Mouse (Mus musculus) forelimb bud, embryonic 11.5 days (tissue): Measurements from ENCODE around the gene Gtpbp1.

Experiments used
- DNase-seq: peaks from one replicate; pipeline ENCODE4 v3.0.0-alpha.2; 2012; ENCODE audit warnings: low read depth, low spot score

Gene Gtpbp1

GRCm38 (mm10) chr15:79753420-79753752 lies 62.7 kb downstream of the Gtpbp1 start:
- no peak for DNase-seq

- no peak for DNase-seq
Measured at GRCm38 (mm10) chr15:79753873-79754272, 63.2 kb downstream of the Gtpbp1 start.

GRCm38 (mm10) chr15:79755176-79755575 lies 64.5 kb downstream of the Gtpbp1 start:
- no peak for DNase-seq

GRCm38 (mm10) chr15:79755977-79756625 lies 65.5 kb downstream of the Gtpbp1 start:
- no peak for DNase-seq

GRCm38 (mm10) chr15:79757118-79757517 lies 66.5 kb downstream of the Gtpbp1 start:
- DNase-seq, result no peak

- no peak for DNase-seq
Measured at GRCm38 (mm10) chr15:79760956-79761355, 70.3 kb downstream of the Gtpbp1 start.

GRCm38 (mm10) chr15:79763001-79763400 lies 72.4 kb downstream of the Gtpbp1 start:
- DNase-seq, result no peak

GRCm38 (mm10) chr15:79763601-79764246 lies 73.1 kb downstream of the Gtpbp1 start:
- no peak for DNase-seq

- no peak for DNase-seq
Measured at GRCm38 (mm10) chr15:79764539-79765267, 74.1 kb downstream of the Gtpbp1 start.

GRCm38 (mm10) chr15:79765361-79765760 lies 74.7 kb downstream of the Gtpbp1 start:
- no peak for DNase-seq

- DNase-seq, result no peak
Measured at GRCm38 (mm10) chr15:79766168-79766567, 75.5 kb downstream of the Gtpbp1 start.

GRCm38 (mm10) chr15:79766586-79767071 lies 76.0 kb downstream of the Gtpbp1 start:
- DNase-seq, result no peak

- DNase-seq, result no peak
Measured at GRCm38 (mm10) chr15:79767327-79767961, 76.8 kb downstream of the Gtpbp1 start.

GRCm38 (mm10) chr15:79768302-79768701 lies 77.7 kb downstream of the Gtpbp1 start:
- no peak for DNase-seq

- DNase-seq, result no peak
Measured at GRCm38 (mm10) chr15:79770629-79771240, 80.1 kb downstream of the Gtpbp1 start.
